Mouse (Mus musculus): Measurements from ENCODE around the gene Rapgef6. TPM values are rescaled to one million over a fixed set of nuclear protein-coding genes. Genes with fewer than 3 reads are reported as not detected.

Gene Rapgef6
- polyA plus RNA-seq, 3 experiments from 2014 or later: 104 to 248 (median 244) TPM

GRCm38 (mm10) chr11:54739012-54739750, 216.5 kb downstream of the Rapgef6 start:
- ATAC-seq: no peak

- ATAC-seq: peak; percentile 60
Measured at GRCm38 (mm10) chr11:54741330-54741729, 218.7 kb downstream of the Rapgef6 start.

- no peak for ATAC-seq
Measured at GRCm38 (mm10) chr11:54744231-54744630, 221.6 kb downstream of the Rapgef6 start.

Other genes with a start within 250 kb of the Rapgef6 start
- not detected for gene Acsl6, start 219.0 kb upstream of the Rapgef6 start, polyA plus RNA-seq (2017; shearing (Covaris generic))
- gene Meikin, start 152.2 kb upstream of the Rapgef6 start, polyA plus RNA-seq (2017; shearing (Covaris generic)): not detected
- 10 to 100 TPM in 2 of 3 experiments, 1 to 10 TPM in 1; 7.0 to 13.9 (median 13.4) TPM for gene Fnip1, start 84.6 kb upstream of the Rapgef6 start, polyA plus RNA-seq (2017; shearing (Covaris generic))

All from inflammation-experienced regulatory T-cells, adult 6 months (primary cell).